Mouse (Mus musculus) stomach, embryonic 15.5 days (tissue): ENCODE data around the gene Arhgef33. TPM values are rescaled to one million over a fixed set of nuclear protein-coding genes. Genes with fewer than 3 reads are reported as not detected.

ENCODE experiments used
- ATAC-seq: fragments of 200-750 bp; cut with Nextera tagmentation; 2 replicates; pipeline ENCODE4 v1.8.0; 2017; ENCODE audit warnings: low read depth, moderate number of reproducible peaks, moderate TSS enrichment; ENCODE audit not compliant: insufficient read depth, low FRiP score
- H3K27ac ChIP-seq: fragments of 300-500 bp; sonication (generic); 2 replicates; pipeline ENCODE4 v1.5.1; 2015; ENCODE audit warnings: mild to moderate bottlenecking, inconsistent platforms
- H3K27me3 ChIP-seq: fragments of 300-500 bp; sonication (generic); replicated peaks from 2 replicates; pipeline ENCODE4 v1.6.1; 2015; ENCODE audit warnings: inconsistent platforms
- H3K36me3 ChIP-seq: fragments of 300-500 bp; sonication (generic); 2 replicates; pipeline ENCODE4 v1.6.1; 2015; ENCODE audit warnings: inconsistent platforms
- H3K4me1 ChIP-seq: fragments of 300-500 bp; sonication (generic); 2 replicates; pipeline ENCODE4 v1.6.1; 2015; ENCODE audit warnings: inconsistent platforms
- H3K4me2 ChIP-seq: fragments of 300-500 bp; sonication (generic); 2 replicates; pipeline ENCODE4 v1.6.1; 2015; ENCODE audit warnings: mild to moderate bottlenecking, inconsistent platforms
- H3K4me3 ChIP-seq: fragments of 300-500 bp; sonication (generic); replicated peaks from 2 replicates; pipeline ENCODE4 v1.5.1; 2015; ENCODE audit warnings: inconsistent platforms
- H3K9ac ChIP-seq: fragments of 300-500 bp; sonication (generic); 2 replicates; pipeline ENCODE4 v1.6.1; 2015; ENCODE audit warnings: inconsistent platforms
- H3K9me3 ChIP-seq: fragments of 300-500 bp; sonication (generic); 2 replicates; pipeline ENCODE4 v1.6.1; 2016; ENCODE audit warnings: inconsistent platforms
- WGBS: fragments of 180-500 bp; shearing (Covaris S2); methylation state at CpG from one replicate; pipeline ENCODE4 v1.1.7; 2015; 5-methylcytosine and 5-hydroxymethylcytosine counted together
- polyA plus RNA-seq: library from polyadenylated mRNA; unstranded; fragments of >200 nt; fragmentation: Nextera tagmentation; extraction: Ambion mirVana; gene quantifications from 2 replicates; pipeline ENCODE4 v1.2.1, GENCODE M21; 2015

Gene Arhgef33
- polyA plus RNA-seq, 1 experiment from 2014 or later: 1.2 TPM

- Histone ChIP-seq H3K9me3 (no peaks in the 10 kb centered on the region), H3K4me2 (no peak overlapping the region), H3K36me3 (no peaks in the 10 kb centered on the region), H3K4me3 (no peak overlapping the region), H3K4me1 (no peaks in the 10 kb centered on the region), H3K27ac (no peak overlapping the region), H3K9ac (no peak overlapping the region), H3K27me3 (no peaks in the 10 kb centered on the region)
- WGBS: 84% methylated on average over 5 of the region's 5 CpGs
- ATAC-seq: no peak
These were observed 11.9 kb upstream of the Arhgef33 start for GRCm38 (mm10) chr17:80295258-80295657.

DNA sequence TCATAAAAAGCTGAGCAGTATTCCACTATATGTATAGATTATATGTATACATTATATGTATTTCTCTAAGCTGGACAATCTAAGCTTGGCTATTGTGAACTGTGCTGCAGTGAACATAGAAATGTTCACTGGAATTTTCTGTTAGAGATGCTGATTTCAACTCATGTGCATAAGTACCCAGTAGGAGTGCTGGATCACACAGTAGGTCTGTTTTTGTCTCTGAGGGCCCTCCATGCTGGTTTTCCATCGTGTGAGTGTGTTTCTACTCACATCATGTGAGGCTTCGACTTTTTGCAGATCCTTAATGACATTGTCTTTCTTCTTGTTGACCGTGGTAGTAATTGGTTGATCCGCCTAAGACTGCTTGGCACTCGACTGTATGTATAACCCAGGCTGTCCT lies 8.4 kb upstream of the Arhgef33 start:
- 87% methylated on average over 5 of the region's 5 CpGs for WGBS
- Histone ChIP-seq H3K27ac (no peak overlapping the region), H3K36me3 (no peaks in the 10 kb centered on the region), H3K4me1 (no peaks in the 10 kb centered on the region), H3K9me3 (no peaks in the 10 kb centered on the region), H3K9ac (no peak overlapping the region), H3K4me2 (no peak overlapping the region), H3K4me3 (no peak overlapping the region), H3K27me3 (no peaks in the 10 kb centered on the region)
- no peak for ATAC-seq

DNA sequence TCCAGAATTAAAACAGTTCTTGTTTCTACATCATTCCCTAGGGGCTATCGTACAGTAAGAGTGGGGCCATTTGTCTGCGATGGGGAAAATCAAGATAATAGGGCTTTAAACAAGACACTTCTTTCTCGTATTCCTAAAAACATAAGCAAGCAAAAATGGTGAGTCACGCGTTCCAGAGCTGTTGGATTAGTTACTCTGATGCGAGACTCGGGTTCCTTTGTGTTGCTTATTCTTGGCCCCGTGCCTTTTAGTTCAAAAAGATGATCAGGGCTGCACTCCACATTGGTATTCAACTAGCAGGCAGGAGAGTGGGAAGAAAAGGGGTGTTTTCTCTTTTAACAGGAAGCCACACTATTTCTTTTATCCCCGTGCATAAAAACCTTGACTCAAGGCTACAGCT lies 4.6 kb downstream of the Arhgef33 start:
- Histone ChIP-seq H3K4me1 (no peaks in the 10 kb centered on the region), H3K36me3 (no peaks in the 10 kb centered on the region), H3K27ac (no peak overlapping the region), H3K9ac (no peak overlapping the region), H3K9me3 (no peaks in the 10 kb centered on the region), H3K4me2 (no peak overlapping the region), H3K27me3 (no peaks in the 10 kb centered on the region), H3K4me3 (no peak overlapping the region)
- 53% methylated on average over 9 of the region's 9 CpGs for WGBS
- ATAC-seq: no peak

DNA sequence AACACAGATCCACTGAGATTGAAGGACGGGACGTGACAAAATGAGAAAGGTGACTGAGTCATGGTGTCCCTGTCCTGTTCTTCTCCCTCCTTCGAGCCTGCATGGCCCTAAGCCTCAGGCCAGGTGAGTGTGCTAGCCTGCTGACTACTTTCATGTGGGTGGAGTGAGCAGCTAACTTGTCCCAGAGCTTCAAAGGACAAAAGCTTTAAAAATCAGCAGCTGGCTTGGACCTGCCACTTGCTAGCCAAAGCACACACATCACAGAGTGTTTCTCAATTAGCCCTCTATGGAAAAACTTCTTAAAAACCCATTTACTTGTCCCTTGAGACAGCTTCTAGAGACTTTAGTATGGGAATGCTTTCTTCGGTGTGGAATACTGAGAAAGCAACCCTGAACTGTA lies 5.2 kb downstream of the Arhgef33 start:
- no peaks in the 10 kb centered on the region for H3K27me3 ChIP-seq
- H3K36me3 ChIP-seq: no peaks in the 10 kb centered on the region
- H3K9me3 ChIP-seq: no peaks in the 10 kb centered on the region
- H3K9ac ChIP-seq: no peak overlapping the region
- no peak overlapping the region for H3K4me2 ChIP-seq
- H3K4me1 ChIP-seq: no peaks in the 10 kb centered on the region
- 80% methylated on average over 4 of the region's 4 CpGs for WGBS
- H3K4me3 ChIP-seq: no peak overlapping the region
- H3K27ac ChIP-seq: no peak overlapping the region
- no peak for ATAC-seq

GRCm38 (mm10) chr17:80322228-80322627 lies 15.0 kb downstream of the Arhgef33 start:
- ATAC-seq: no peak
- 74% methylated on average over 6 of the region's 6 CpGs for WGBS

DNA sequence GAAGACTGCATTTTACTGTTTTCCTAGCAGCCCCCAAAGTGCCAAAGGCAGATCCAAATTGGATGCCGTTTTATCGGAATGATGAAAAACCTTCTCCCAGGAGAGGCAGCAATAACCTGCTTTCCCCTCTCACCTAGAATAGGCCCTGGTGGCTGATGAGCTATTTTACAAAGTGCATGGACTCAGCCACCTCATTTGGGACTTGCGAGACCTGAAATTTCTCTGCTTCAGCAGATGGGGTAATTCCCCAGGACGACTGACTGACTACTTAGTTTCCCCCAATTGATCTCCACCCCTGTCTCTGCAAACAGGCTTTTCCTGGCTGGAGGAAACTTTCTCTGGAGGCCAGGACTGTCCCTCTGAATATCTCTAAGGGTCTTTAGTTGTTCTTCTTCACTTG lies 15.8 kb downstream of the Arhgef33 start:
- H3K9me3 ChIP-seq: no peaks in the 10 kb centered on the region
- H3K27ac ChIP-seq: no peak overlapping the region
- no peaks in the 10 kb centered on the region for H3K36me3 ChIP-seq
- H3K4me3 ChIP-seq: no peak overlapping the region
- no peaks in the 10 kb centered on the region for H3K4me1 ChIP-seq
- no peak overlapping the region for H3K9ac ChIP-seq
- no peaks in the 10 kb centered on the region for H3K27me3 ChIP-seq
- H3K4me2 ChIP-seq: no peak overlapping the region
- ATAC-seq: no peak
- 76% methylated on average over 4 of the region's 4 CpGs for WGBS

More at GRCm38 (mm10) chr17:80322228-80322627, 15.0 kb downstream of the Arhgef33 start:
- Histone ChIP-seq H3K27me3 (no peaks in the 10 kb centered on the region), H3K36me3 (no peaks in the 10 kb centered on the region), H3K9ac (no peak overlapping the region), H3K9me3 (no peaks in the 10 kb centered on the region), H3K27ac (no peak overlapping the region), H3K4me1 (no peaks in the 10 kb centered on the region), H3K4me2 (no peak overlapping the region), H3K4me3 (no peak overlapping the region)

DNA sequence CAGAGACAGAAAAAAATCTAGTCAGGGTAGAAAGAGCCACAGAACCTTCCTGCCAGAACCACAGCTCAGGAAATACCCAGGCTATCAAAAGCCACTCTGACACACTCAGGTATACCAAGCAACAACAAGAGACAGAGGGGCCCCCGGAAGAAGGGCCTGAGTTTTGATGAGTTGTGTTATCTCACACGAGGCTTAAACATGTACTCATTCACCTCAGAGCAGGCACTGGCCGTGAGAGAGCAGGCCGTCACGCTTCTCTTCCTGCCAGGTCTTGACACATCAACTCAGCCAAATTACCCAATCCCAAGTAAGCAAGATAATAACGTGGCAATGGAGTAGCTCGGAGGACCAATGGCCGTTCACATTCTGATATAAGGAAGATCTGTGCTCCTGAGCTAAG lies 16.5 kb downstream of the Arhgef33 start:
- Histone ChIP-seq H3K9me3 (no peaks in the 10 kb centered on the region), H3K4me3 (no peak overlapping the region), H3K27me3 (no peaks in the 10 kb centered on the region), H3K9ac (no peak overlapping the region), H3K27ac (no peak overlapping the region), H3K4me2 (no peak overlapping the region), H3K36me3 (no peaks in the 10 kb centered on the region), H3K4me1 (no peaks in the 10 kb centered on the region)
- WGBS: 64% methylated on average over 8 of the region's 8 CpGs
- ATAC-seq: no peak

- no peak overlapping the region for H3K27ac ChIP-seq
- 82% methylated on average over 7 of the region's 7 CpGs for WGBS
- H3K9me3 ChIP-seq: no peaks in the 10 kb centered on the region
- H3K9ac ChIP-seq: no peak overlapping the region
- H3K27me3 ChIP-seq: no peaks in the 10 kb centered on the region
- H3K4me2 ChIP-seq: no peak overlapping the region
- no peaks in the 10 kb centered on the region for H3K36me3 ChIP-seq
- H3K4me3 ChIP-seq: no peak overlapping the region
- no peak for ATAC-seq
- H3K4me1 ChIP-seq: no peaks in the 10 kb centered on the region
These were observed 17.3 kb downstream of the Arhgef33 start for GRCm38 (mm10) chr17:80324521-80324920.

GRCm38 (mm10) chr17:80325456-80325855 lies 18.2 kb downstream of the Arhgef33 start:
- Histone ChIP-seq H3K4me3 (no peak overlapping the region), H3K9ac (no peak overlapping the region), H3K4me1 (no peaks in the 10 kb centered on the region), H3K36me3 (no peaks in the 10 kb centered on the region), H3K27me3 (no peaks in the 10 kb centered on the region), H3K27ac (no peak overlapping the region), H3K4me2 (no peak overlapping the region), H3K9me3 (no peaks in the 10 kb centered on the region)
- no peak for ATAC-seq
- WGBS: 55% methylated on average over 4 of the region's 5 CpGs

GRCm38 (mm10) chr17:80326431-80326830 lies 19.2 kb downstream of the Arhgef33 start:
- Histone ChIP-seq H3K4me1 (no peaks in the 10 kb centered on the region), H3K9ac (no peak overlapping the region), H3K36me3 (no peaks in the 10 kb centered on the region), H3K9me3 (no peaks in the 10 kb centered on the region), H3K27me3 (no peaks in the 10 kb centered on the region), H3K4me2 (no peak overlapping the region), H3K27ac (no peak overlapping the region), H3K4me3 (no peak overlapping the region)
- 79% methylated on average over 3 of the region's 3 CpGs for WGBS
- no peak for ATAC-seq

DNA sequence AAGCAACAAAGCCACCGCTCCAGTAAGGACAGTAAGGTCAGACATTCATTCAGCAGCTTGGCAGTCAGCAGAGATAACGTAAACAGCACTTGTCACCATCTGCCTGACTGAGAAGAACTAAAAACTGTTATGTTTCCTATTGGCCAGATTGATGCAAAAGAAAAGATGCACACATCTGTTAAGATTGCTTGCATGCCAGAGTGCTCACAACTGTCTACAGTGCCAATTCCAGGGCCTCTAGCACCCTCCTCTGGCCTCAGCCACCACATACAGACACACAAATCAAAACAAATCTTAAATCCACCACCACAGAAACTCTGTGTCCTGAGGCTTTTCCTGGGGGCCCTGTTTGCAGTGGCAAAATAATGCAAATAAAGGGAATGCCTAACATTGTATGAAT lies 25.2 kb downstream of the Arhgef33 start:
- H3K4me2 ChIP-seq: no peak overlapping the region
- ATAC-seq: no peak
- no peak overlapping the region for H3K27ac ChIP-seq
- H3K9me3 ChIP-seq: no peaks in the 10 kb centered on the region
- no peaks in the 10 kb centered on the region for H3K27me3 ChIP-seq
- WGBS: 46% methylated on average over 2 of the region's 2 CpGs
- no peak overlapping the region for H3K4me3 ChIP-seq
- H3K36me3 ChIP-seq: no peaks in the 10 kb centered on the region
- no peaks in the 10 kb centered on the region for H3K4me1 ChIP-seq
- H3K9ac ChIP-seq: no peak overlapping the region

- WGBS: 71% methylated on average over 4 of the region's 4 CpGs
- Histone ChIP-seq H3K36me3 (no peaks in the 10 kb centered on the region), H3K27ac (no peak overlapping the region), H3K9ac (no peak overlapping the region), H3K4me2 (no peak overlapping the region), H3K9me3 (no peaks in the 10 kb centered on the region), H3K4me3 (no peak overlapping the region), H3K4me1 (no peaks in the 10 kb centered on the region; the same call in 1 of the 2 replicates), H3K27me3 (no peaks in the 10 kb centered on the region)
- ATAC-seq: 0 out of 2 replicates have a peak, but pooled peaks have one; percentile 53
These were observed 38.1 kb downstream of the Arhgef33 start for GRCm38 (mm10) chr17:80345277-80345676.

DNA sequence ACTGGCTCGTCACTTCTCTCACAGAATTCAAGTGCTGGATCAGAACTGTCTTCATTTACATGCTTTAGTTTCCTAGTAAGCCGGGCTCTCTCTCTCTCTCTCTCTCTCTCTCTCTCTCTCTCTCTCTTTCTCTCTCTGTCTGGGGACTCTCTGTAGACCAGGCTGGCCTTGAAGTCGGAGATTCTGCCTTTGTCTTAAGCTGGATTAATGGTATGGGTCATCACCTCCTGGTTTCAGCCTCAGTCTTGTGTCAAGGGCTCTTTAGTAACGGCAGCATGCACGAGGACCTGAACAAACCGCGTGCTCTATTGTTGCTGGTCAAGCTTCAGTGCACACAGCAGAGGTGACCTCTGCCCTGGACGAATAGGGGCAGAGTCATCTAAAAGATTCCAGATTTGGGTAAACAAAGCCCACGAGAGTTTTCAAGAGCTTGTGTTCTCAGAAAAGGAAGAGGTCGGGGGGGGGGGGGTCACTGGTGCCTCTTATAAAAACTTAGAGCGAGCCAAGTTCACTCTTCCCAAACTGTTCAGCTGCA lies 39.5 kb downstream of the Arhgef33 start:
- H3K4me3 ChIP-seq: no peak overlapping the region
- no peaks in the 10 kb centered on the region; the same call in 1 of the 2 replicates for H3K4me1 ChIP-seq
- 57% methylated on average over 11 of the region's 11 CpGs for WGBS
- ATAC-seq: no peak
- no peaks in the 10 kb centered on the region for H3K9me3 ChIP-seq
- H3K36me3 ChIP-seq: no peaks in the 10 kb centered on the region
- no peaks in the 10 kb centered on the region for H3K27me3 ChIP-seq
- H3K4me2 ChIP-seq: no peak overlapping the region
- H3K9ac ChIP-seq: no peak overlapping the region
- H3K27ac ChIP-seq: no peak overlapping the region
